In the genomic region with DNA sequence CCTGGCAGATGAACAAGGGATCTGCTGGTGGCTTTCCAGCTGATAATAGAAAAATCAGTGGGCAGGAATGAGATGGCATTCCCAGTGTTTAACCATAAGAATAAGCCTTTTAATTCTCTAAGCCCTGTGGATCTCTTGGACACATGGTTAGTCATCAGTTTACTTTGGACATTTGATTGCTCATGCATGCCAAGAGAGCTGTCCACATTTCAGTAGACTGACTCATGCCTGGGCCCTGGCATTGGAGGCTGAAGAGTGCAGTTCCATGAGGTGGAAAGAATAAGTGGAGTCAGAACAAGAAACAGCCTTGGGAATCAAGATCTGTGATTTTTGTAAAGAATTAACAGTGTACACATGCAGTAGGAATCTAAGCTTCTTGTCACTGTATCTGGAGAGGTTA, we compare ENCODE assay signal across 16 mouse cellular contexts.
DNase-seq lines count a peak whose midpoint lies in the region; ATAC-seq lines count a peak whose summit lies in the region.
"Had no signal": no experiment of that assay in that cellular context is flagged by ENCODE, and none has a peak within 500 bp of the region (broad histone marks: within the 10 kb centered on the region; RNA-seq: fewer than 3 reads in every experiment).

No protein-coding gene starts in this region.

- 0 out of 2 replicates have a peak, but pooled peaks cover 3% of the 10 kb centered on the region for H3K27me3 ChIP-seq in hindbrain, embryonic 13.5 days
- H3K27me3 ChIP-seq: heart, embryonic 15.5 days; limb, embryonic 15.5 days had no signal

- no peak overlapping the region for H3K9ac ChIP-seq in hindbrain, embryonic 13.5 days
- H3K9ac ChIP-seq: embryonic facial prominence, embryonic 12.5 days; heart, embryonic 15.5 days; limb, embryonic 15.5 days had no signal

- H3K4me1 ChIP-seq in hindbrain, embryonic 13.5 days (replicated peaks) = no peaks in the 10 kb centered on the region
- H3K4me1 ChIP-seq: embryonic facial prominence, embryonic 12.5 days; heart, embryonic 15.5 days; limb, embryonic 15.5 days had no signal

- no peaks in the 10 kb centered on the region for H3K36me3 ChIP-seq in hindbrain, embryonic 13.5 days
- H3K36me3 ChIP-seq: embryonic facial prominence, embryonic 12.5 days; G1E; heart, embryonic 15.5 days; limb, embryonic 15.5 days had no signal

- no peak for ATAC-seq in hindbrain, embryonic 13.5 days (ENCODE audit: low FRiP score)
- ATAC-seq: inflammation-experienced regulatory T-cells, adult 6 months had no signal

- peak; percentile 65 for DNase-seq in adrenal gland, adult 2 months
- DNase-seq in adrenal gland, adult 18-20 months (ENCODE audit: low spot score in 2 of 2) = no peak
- peak; percentile 69 for DNase-seq in 3134 (ENCODE audit: extremely low read depth, insufficient read length, low spot score)
- DNase-seq in adrenal gland, postnatal 36 days = peak; percentile 35 to 54
- peak; percentile 12 for DNase-seq in heart, postnatal 25 days (ENCODE audit: low spot score)
- DNase-seq in left cerebral cortex, adult 18-20 months (ENCODE audit: low spot score in 2 of 2) = no peak
- DNase-seq in neural tube, embryonic 10.5 days (ENCODE audit: extremely low spot score, low spot score) = no peak
- DNase-seq: cerebellum, adult 9-10 months; kidney, postnatal 10 days; spleen, adult 18-20 months had no signal

- no peak overlapping the region for H3K4me2 ChIP-seq in hindbrain, embryonic 13.5 days
- H3K4me2 ChIP-seq: embryonic facial prominence, embryonic 12.5 days; heart, embryonic 15.5 days; limb, embryonic 15.5 days had no signal

- H3K27ac ChIP-seq in hindbrain, embryonic 13.5 days = no peak overlapping the region
- H3K27ac ChIP-seq: embryonic facial prominence, embryonic 12.5 days; heart, embryonic 15.5 days; limb, embryonic 15.5 days had no signal

- no peak overlapping the region for H3K4me3 ChIP-seq in hindbrain, embryonic 13.5 days
- H3K4me3 ChIP-seq: embryonic facial prominence, embryonic 12.5 days; heart, embryonic 15.5 days; limb, embryonic 15.5 days had no signal

- H3K9me3 ChIP-seq in hindbrain, embryonic 13.5 days = no peaks in the 10 kb centered on the region
- H3K9me3 ChIP-seq: embryonic facial prominence, embryonic 12.5 days; G1E; heart, embryonic 15.5 days; limb, embryonic 15.5 days had no signal

- intact Hi-C loops in heart, postnatal 25 days (cut with DNase I) = no loop called here

Comparison
In these comparisons a context has a peak if more than half of its experiments do, and no peak if none do; other contexts are left out.
1. DNase-seq: peak in adrenal gland, adult 2 months (single experiment), 3134 (single experiment), adrenal gland, postnatal 36 days (2 of 2) and heart, postnatal 25 days (single experiment); none in adrenal gland, adult 18-20 months (0 of 2), left cerebral cortex, adult 18-20 months (0 of 2) and neural tube, embryonic 10.5 days (single experiment).